Mouse (Mus musculus) heart, embryonic 14.5 days (tissue): ENCODE measurements around the gene Ubr4. TPM values are rescaled to one million over a fixed set of nuclear protein-coding genes. Genes with fewer than 3 reads are reported as not detected.

Experiments
- ATAC-seq: fragments of 200-750 bp; cut with Nextera tagmentation; 2 replicates; pipeline ENCODE4 v1.8.0; 2017; ENCODE audit warnings: low read depth, moderate TSS enrichment; ENCODE audit not compliant: insufficient number of reproducible peaks, insufficient read depth, low FRiP score
- H3K27ac ChIP-seq, 2 experiments: fragments of 200-500 bp in 1 of 2; fragments of 300-500 bp in 1 of 2; sonication (generic) in 1 of 2; replicated peaks in 1 of 2; 2 replicates each; pipeline ENCODE4 v1.5.1; 2012 to 2014; ENCODE audit warnings: low read depth in 2 of 2, low read length in 2 of 2, control low read depth in 1 of 2, mild to moderate bottlenecking in 1 of 2, mixed read lengths in 1 of 2; ENCODE audit not compliant: control insufficient read depth in 1 of 2, insufficient read depth in 1 of 2
- H3K27me3 ChIP-seq: fragments of 300-500 bp; sonication (generic); 2 replicates; pipeline ENCODE4 v1.6.1; 2014; ENCODE audit warnings: mild to moderate bottlenecking, low read length, control low read depth; ENCODE audit not compliant: control insufficient read depth, insufficient read depth
- H3K36me3 ChIP-seq: fragments of 300-500 bp; sonication (generic); 2 replicates; pipeline ENCODE4 v1.6.1; 2014; ENCODE audit warnings: mild to moderate bottlenecking, control low read depth, low read length, mixed read lengths; ENCODE audit not compliant: control insufficient read depth, insufficient read depth
- H3K4me1 ChIP-seq, 2 experiments: fragments of 200-500 bp in 1 of 2; fragments of 300-500 bp in 1 of 2; sonication (generic) in 1 of 2; 2 replicates each; pipeline ENCODE4 v1.6.1; 2012 to 2014; ENCODE audit warnings: low read length in 2 of 2, control low read depth in 1 of 2, mixed read lengths in 1 of 2; ENCODE audit not compliant: control insufficient read depth in 2 of 2, insufficient read depth in 2 of 2
- H3K4me2 ChIP-seq: fragments of 300-500 bp; sonication (generic); 2 replicates; pipeline ENCODE4 v1.6.1; 2014; ENCODE audit warnings: mild to moderate bottlenecking, low read length
- H3K4me3 ChIP-seq, 2 experiments: fragments of 200-500 bp in 1 of 2; fragments of 300-500 bp in 1 of 2; sonication (generic) in 1 of 2; 2 replicates each; pipeline ENCODE4 v1.5.1; 2012 to 2014; ENCODE audit warnings: low read length in 2 of 2, mild to moderate bottlenecking in 2 of 2, control low read depth in 1 of 2, low read depth in 1 of 2, moderate library complexity in 1 of 2; ENCODE audit not compliant: control insufficient read depth in 1 of 2, insufficient read depth in 1 of 2
- H3K9ac ChIP-seq: fragments of 300-500 bp; sonication (generic); 2 replicates; pipeline ENCODE4 v1.6.1; 2014; ENCODE audit warnings: mild to moderate bottlenecking, low read length
- H3K9me3 ChIP-seq: fragments of 300-500 bp; sonication (generic); 2 replicates; pipeline ENCODE4 v1.6.1; 2016; ENCODE audit warnings: low read length, control low read depth; ENCODE audit not compliant: control insufficient read depth
- WGBS: fragments of 180-500 bp; shearing (Covaris S2); extraction: QIAGEN DNeasy Blood & Tissue Kit; methylation state at CpG from one replicate; pipeline ENCODE4 v1.1.7; 2014; 5-methylcytosine and 5-hydroxymethylcytosine counted together
- polyA plus RNA-seq: library from polyadenylated mRNA; unstranded; fragments of >200 nt; fragmentation: Nextera tagmentation; extraction: Ambion mirVana; gene quantifications from 2 replicates; pipeline ENCODE4 v1.2.1, GENCODE M21; 2014

The Ubr4 gene
- 63.8 and 67.6 TPM in 2 replicates for polyA plus RNA-seq

GRCm38 (mm10) chr4:139351931-139352711, at the start of gene Ubr4, which contains the start of the genes Mrto4 and Emc1:
Ubr4 (plus strand) TSS chr4:139352609.
Mrto4 (minus strand) TSS chr4:139352576.
Emc1 (plus strand) TSS chr4:139352587.
- H3K4me2 ChIP-seq: peak within 1 kb of the TSS; percentile 98
- no peaks in the 10 kb centered on the region for H3K9me3 ChIP-seq
- peak; percentile 89 for ATAC-seq
- peaks cover 59% of the 10 kb centered on the region for H3K36me3 ChIP-seq
- no peaks in the 10 kb centered on the region for H3K27me3 ChIP-seq
- peak within 1 kb of the TSS; percentile 96 to 98 for H3K27ac ChIP-seq
- peak within 1 kb of the TSS; percentile 56 to 89 for H3K4me3 ChIP-seq
- H3K9ac ChIP-seq: peak within 1 kb of the TSS; percentile 95
- peaks cover 10 to 15% of the 10 kb centered on the region in 2 experiments for H3K4me1 ChIP-seq
- WGBS: 0% methylated on average over 63 of the region's 64 CpGs

GRCm38 (mm10) chr4:139305521-139305920, 46.9 kb upstream of the Ubr4 start:
- Histone ChIP-seq H3K27ac (no peak overlapping the region), H3K4me3 (no peak overlapping the region), H3K27me3 (no peaks in the 10 kb centered on the region), H3K4me2 (no peak overlapping the region), H3K9ac (no peak overlapping the region), H3K4me1 (peaks cover 5 to 6% of the 10 kb centered on the region in 2 experiments; a peak in 3 of 4 replicates), H3K36me3 (peaks cover 18% of the 10 kb centered on the region; the same call in 1 of the 2 replicates), H3K9me3 (no peaks in the 10 kb centered on the region)
- WGBS: 86% methylated on average over 3 of the region's 3 CpGs
- no peak for ATAC-seq

DNA sequence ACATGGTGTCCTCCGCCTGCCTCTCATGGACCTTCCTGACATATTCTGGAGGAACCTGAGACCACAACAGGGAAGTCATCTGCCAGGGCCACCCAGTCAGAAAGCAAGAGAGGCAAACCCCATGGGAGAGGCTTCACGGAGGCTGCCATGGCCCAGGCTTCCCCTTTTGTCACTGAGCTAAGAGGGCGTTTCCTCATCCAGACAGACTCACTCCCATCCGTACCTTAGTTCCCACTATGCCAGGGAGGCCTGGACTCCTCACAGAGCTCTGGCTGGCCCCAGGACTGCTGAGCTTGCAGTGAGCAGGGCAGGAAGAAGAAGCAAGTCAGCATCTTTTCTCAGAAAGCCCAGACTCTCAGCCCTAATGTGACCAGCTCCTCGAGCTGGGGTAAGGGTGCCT, 44.5 kb upstream of the Ubr4 start:
- H3K4me3 ChIP-seq: no peak overlapping the region
- peaks cover 8 to 16% of the 10 kb centered on the region in 2 experiments for H3K4me1 ChIP-seq
- 0 out of 2 replicates have a peak, but pooled peaks cover 3% of the 10 kb centered on the region for H3K36me3 ChIP-seq
- no peaks in the 10 kb centered on the region for H3K9me3 ChIP-seq
- 77% methylated on average over 5 of the region's 5 CpGs for WGBS
- H3K27me3 ChIP-seq: no peaks in the 10 kb centered on the region
- H3K9ac ChIP-seq: no peak overlapping the region
- no peak overlapping the region for H3K27ac ChIP-seq
- H3K4me2 ChIP-seq: no peak overlapping the region
- no peak for ATAC-seq

DNA sequence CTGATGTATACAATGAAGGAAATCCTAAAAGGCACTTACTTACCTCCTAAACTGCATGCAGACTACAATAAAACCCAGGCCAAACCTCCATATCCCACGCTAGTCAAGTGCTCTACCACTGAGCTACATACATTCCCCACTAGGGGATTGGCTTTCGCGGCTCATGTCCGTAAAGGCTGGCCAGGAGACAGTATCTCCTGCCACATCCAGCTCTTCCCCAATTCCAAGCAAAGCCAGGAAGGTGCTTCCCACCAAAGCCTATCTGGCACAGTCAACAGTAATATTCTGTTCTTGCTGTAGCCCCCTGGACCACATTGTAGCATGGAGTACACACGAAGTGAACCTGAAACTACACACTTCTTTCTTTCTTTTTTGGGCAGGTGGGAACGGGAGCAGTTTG, 42.8 kb upstream of the Ubr4 start:
- H3K9ac ChIP-seq: peak overlapping the region; percentile 93
- H3K36me3 ChIP-seq: peaks cover 11% of the 10 kb centered on the region
- no peaks in the 10 kb centered on the region for H3K27me3 ChIP-seq
- no peak overlapping the region for H3K27ac ChIP-seq
- peaks cover 8 to 16% of the 10 kb centered on the region in 2 experiments for H3K4me1 ChIP-seq
- H3K4me2 ChIP-seq: peak overlapping the region; percentile 99
- ATAC-seq: no peak
- H3K4me3 ChIP-seq: peak overlapping the region; percentile 77 to 89
- WGBS: 24% methylated on average over 6 of the region's 6 CpGs
- H3K9me3 ChIP-seq: no peaks in the 10 kb centered on the region

DNA sequence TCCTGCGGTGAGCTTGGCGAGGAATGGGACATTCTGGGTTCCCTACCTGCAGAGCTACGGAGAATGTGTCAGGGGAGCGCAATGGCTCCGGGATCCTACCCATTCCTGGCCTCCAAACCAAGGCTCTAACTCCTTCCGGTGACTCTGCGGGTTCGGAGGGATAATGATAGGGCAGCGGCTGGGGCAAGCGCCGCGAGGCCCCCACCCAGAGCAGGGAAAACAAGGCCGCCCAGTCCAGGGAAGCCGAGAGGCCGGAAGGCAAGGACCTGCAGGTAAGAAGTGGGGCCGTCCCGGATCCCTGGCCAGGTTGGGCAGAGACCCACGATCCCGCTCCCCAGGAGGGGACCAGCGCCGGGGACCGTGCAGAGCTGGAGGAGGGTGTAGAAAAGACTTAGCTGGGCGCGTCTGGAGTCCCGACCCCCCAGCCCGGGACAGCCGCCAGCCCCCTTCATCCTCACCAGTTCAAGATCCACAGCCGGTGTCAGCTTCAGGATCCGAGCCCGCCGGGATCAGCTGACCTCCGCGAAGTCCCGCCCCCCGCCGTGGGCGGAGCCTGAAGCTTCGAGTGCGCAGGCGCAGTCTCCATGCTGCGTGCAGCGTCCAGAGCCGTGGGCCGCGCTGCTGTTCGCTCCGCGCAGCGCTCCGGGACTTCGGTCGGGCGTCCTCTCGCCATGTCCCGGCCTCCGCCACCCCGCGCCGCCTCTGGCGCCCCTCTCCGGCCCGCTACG, 42.1 kb upstream of the Ubr4 start, which contains the start of the genes Pqlc2 and Akr7a5:
Gene Pqlc2 (minus strand): TSS at position 538 of the 728 bp plus-strand sequence.
Gene Akr7a5 (plus strand): TSS at position 574 of the 728 bp plus-strand sequence.
- peak within 1 kb of the TSS; percentile 93 for H3K9ac ChIP-seq
- H3K4me3 ChIP-seq: peak within 1 kb of the TSS; percentile 77 to 89
- ATAC-seq: peak; percentile 86
- H3K4me1 ChIP-seq: peaks cover 8 to 16% of the 10 kb centered on the region in 2 experiments
- peak within 1 kb of the TSS; percentile 26 to 59; a peak in 3 of 4 replicates for H3K27ac ChIP-seq
- no peaks in the 10 kb centered on the region for H3K9me3 ChIP-seq
- H3K4me2 ChIP-seq: peak within 1 kb of the TSS; percentile 99
- under 1% methylated on average over 62 of the region's 63 CpGs for WGBS
- H3K27me3 ChIP-seq: no peaks in the 10 kb centered on the region
- H3K36me3 ChIP-seq: peaks cover 18% of the 10 kb centered on the region

DNA sequence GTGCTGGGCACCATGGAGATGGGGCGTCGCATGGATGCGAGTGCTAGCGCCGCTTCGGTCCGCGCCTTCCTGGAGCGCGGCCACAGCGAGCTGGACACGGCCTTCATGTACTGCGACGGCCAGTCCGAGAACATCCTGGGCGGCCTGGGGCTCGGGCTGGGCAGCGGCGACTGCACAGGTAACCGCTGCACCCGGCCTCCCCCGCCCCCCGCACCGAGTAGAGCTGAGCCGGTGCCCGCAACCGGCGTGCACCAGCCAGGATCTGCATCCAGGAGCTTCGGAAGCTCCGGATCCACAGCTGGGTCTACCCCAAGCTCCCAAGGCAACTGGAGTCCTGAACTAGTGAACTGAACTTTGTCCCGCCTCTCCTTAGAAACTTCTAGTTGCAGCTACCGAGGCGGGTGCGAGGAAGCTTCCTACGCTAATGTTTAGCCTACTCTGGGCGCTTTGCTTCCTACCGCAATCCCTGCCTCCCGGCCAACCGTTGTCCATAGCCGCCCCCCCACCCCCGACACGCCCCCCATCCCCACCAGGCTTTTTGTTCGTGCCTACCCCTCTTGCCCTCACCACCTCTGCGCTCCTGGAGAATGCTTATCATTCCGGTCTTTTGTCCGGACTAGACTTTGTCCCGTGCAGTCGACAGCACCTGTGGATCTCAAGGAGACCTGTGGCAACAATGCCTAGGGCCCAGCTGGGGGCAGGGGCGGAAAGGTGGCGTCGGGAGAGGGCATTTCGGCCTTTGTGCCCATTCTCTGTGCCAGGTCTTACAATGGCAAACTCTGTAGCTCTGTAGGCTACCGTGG, 41.3 kb upstream of the Ubr4 start:
- Histone ChIP-seq H3K4me3 (peak overlapping the region; percentile 77 to 89), H3K27me3 (no peaks in the 10 kb centered on the region), H3K4me2 (peak overlapping the region; percentile 99), H3K4me1 (peaks cover 8 to 16% of the 10 kb centered on the region in 2 experiments), H3K36me3 (peaks cover 26% of the 10 kb centered on the region), H3K27ac (peak overlapping the region; percentile 26 to 59; a peak in 3 of 4 replicates), H3K9me3 (no peaks in the 10 kb centered on the region), H3K9ac (peak overlapping the region; percentile 93)
- ATAC-seq: peak; percentile 62
- under 1% methylated on average over 53 of the region's 53 CpGs for WGBS

DNA sequence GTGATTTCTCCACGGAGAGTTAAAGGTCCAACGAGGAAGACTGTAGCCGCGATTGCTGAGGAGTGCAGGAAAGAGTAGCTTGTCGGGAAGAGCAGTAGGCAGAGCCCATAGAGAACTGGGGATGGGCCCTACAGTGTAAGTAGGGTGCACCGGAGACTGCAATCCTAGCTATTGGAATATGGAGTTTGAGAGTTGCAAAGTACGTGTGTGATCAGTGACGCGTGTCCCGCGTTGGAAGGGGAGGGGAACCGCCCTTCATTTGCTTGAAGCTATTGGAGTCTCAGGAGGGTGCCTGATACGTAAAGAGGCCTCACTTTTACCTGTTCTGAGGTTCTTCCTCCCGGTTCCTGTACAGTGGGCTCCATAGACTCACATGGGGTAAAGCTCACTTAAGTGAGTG, 40.7 kb upstream of the Ubr4 start:
- Histone ChIP-seq H3K27ac (no peak overlapping the region), H3K4me1 (peaks cover 8 to 16% of the 10 kb centered on the region in 2 experiments), H3K4me3 (peak overlapping the region; percentile 77 to 89), H3K4me2 (peak overlapping the region; percentile 99), H3K27me3 (no peaks in the 10 kb centered on the region), H3K9me3 (no peaks in the 10 kb centered on the region), H3K36me3 (peaks cover 26% of the 10 kb centered on the region), H3K9ac (peak overlapping the region; percentile 93)
- no peak for ATAC-seq
- 33% methylated on average over 14 of the region's 14 CpGs for WGBS
